Mouse (Mus musculus) spleen, adult 2 months (tissue): ENCODE data around the gene Sh3gl2. TPM values are rescaled to one million over a fixed set of nuclear protein-coding genes. Genes with fewer than 3 reads are reported as not detected.

ENCODE experiments used
- DNase-seq, 2 experiments: peaks; one replicate each; pipeline versions ENCODE4 v3.0.0 to v3.0.0-alpha.2; 2012 to 2021; ENCODE audit warnings: low spot score in 2 of 2, low read depth in 1 of 2
- H3K27ac ChIP-seq: fragments of 200-500 bp; 2 replicates; pipeline ENCODE4 v1.5.1; 2012; ENCODE audit warnings: low read length, inconsistent platforms; ENCODE audit not compliant: insufficient read depth
- H3K27me3 ChIP-seq: fragments of 200-500 bp; 2 replicates; pipeline ENCODE4 v1.6.1; 2012; ENCODE audit warnings: mild to moderate bottlenecking, moderate library complexity, low read length, inconsistent platforms; ENCODE audit not compliant: control insufficient read depth, insufficient read depth
- H3K36me3 ChIP-seq: fragments of 200-500 bp; 2 replicates; pipeline ENCODE4 v1.6.1; 2012; ENCODE audit warnings: mild to moderate bottlenecking, low read length, inconsistent platforms; ENCODE audit not compliant: control insufficient read depth, insufficient read depth
- H3K4me1 ChIP-seq: fragments of 200-500 bp; 2 replicates; pipeline ENCODE4 v1.6.1; 2011; ENCODE audit warnings: inconsistent platforms; ENCODE audit not compliant: control insufficient read depth, insufficient read depth, insufficient read length
- H3K4me3 ChIP-seq: fragments of 200-500 bp; 2 replicates; pipeline ENCODE4 v1.5.1; 2011; ENCODE audit warnings: mild to moderate bottlenecking, inconsistent platforms; ENCODE audit not compliant: insufficient read depth, insufficient read length; ENCODE audit errors: extremely low read depth
- CTCF ChIP-seq: fragments of 200-500 bp; IDR thresholded peaks from 2 replicates; pipeline ENCODE4 v1.5.1; 2011; ENCODE audit warnings: mild to moderate bottlenecking, inconsistent platforms; ENCODE audit not compliant: insufficient read depth, insufficient read length, insufficient replicate concordance; ENCODE audit errors: extremely low read depth
- POLR2A ChIP-seq: fragments of 200-500 bp; IDR thresholded peaks from 2 replicates; pipeline ENCODE4 v1.6.1; 2011; ENCODE audit warnings: low read depth, low read length, inconsistent platforms
- WGBS: fragments of 180-500 bp; shearing (Covaris S2); methylation state at CpG from one replicate; pipeline ENCODE4 v1.1.7; 2018; 5-methylcytosine and 5-hydroxymethylcytosine counted together
- polyA plus RNA-seq: library from polyadenylated mRNA; depleted of rRNA; stranded (reverse); fragments of >200 nt; gene quantifications from 2 replicates; pipeline ENCODE4 v1.2.3, GENCODE M21; 2012

The Sh3gl2 gene
- polyA plus RNA-seq, 1 experiment: 0.12 TPM

DNA sequence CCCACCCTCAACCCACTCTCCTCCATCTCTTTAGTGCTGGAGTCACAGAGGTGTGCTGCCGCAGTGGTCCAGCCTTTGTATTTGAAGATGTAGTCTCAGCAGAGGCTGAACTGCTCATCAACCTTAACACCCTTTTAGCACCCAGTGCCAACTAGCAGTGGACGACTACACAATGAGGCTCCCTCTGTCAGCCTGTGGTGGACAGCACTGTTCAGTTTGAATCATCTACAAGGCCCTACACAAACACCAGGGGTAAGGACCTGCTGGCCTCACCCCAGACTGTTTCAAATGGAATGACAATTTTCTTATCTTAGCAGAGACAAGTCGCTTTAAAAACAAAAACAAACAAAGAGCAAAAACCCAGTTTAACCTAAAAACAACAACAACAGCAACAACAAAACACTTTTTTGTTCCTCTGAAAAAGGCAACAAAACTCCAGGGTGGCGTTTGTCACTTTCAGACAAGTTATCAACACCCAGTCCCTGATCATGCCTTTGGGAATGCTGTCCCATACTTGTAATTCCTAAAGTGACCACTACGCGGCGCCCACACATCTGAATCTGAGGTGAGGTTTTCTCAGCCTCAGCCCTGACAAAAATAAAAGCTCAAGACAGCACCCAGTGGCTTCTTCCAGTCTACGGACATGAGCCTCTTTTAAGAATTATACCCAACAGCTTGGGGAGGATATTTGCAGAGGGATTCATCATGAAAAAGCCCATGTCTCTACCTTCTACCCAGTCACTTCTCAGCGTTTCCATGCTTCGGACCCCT is 199.7 kb downstream of the Sh3gl2 start:
- DNase-seq: no peak
- H3K27me3 ChIP-seq: no peaks in the 10 kb centered on the region
- no peak overlapping the region for H3K4me3 ChIP-seq
- no peaks in the 10 kb centered on the region for H3K4me1 ChIP-seq
- H3K36me3 ChIP-seq: no peaks in the 10 kb centered on the region
- 48% methylated on average over 10 of the region's 10 CpGs for WGBS
- no peak overlapping the region for H3K27ac ChIP-seq
- no peak for TF ChIP-seq CTCF
- TF ChIP-seq POLR2A: no peak

GRCm38 (mm10) chr4:85405276-85405675 is 200.3 kb downstream of the Sh3gl2 start:
- no peaks in the 10 kb centered on the region for H3K4me1 ChIP-seq
- no peaks in the 10 kb centered on the region for H3K27me3 ChIP-seq
- DNase-seq: no peak
- 88% methylated on average over 7 of the region's 7 CpGs for WGBS
- H3K4me3 ChIP-seq: no peak overlapping the region
- no peak overlapping the region for H3K27ac ChIP-seq
- H3K36me3 ChIP-seq: no peaks in the 10 kb centered on the region
- TF ChIP-seq POLR2A (no peak), CTCF (no peak)

GRCm38 (mm10) chr4:85416466-85416865 is 211.5 kb downstream of the Sh3gl2 start:
- Histone ChIP-seq H3K27me3 (no peaks in the 10 kb centered on the region), H3K36me3 (no peaks in the 10 kb centered on the region), H3K4me1 (no peaks in the 10 kb centered on the region), H3K4me3 (no peak overlapping the region), H3K27ac (no peak overlapping the region)
- no peak for TF ChIP-seq POLR2A
- no peak for TF ChIP-seq CTCF
- WGBS: 96% methylated on average over 3 of the region's 3 CpGs
- DNase-seq: no peak

GRCm38 (mm10) chr4:85420429-85420828 is 215.5 kb downstream of the Sh3gl2 start:
- no peaks in the 10 kb centered on the region for H3K36me3 ChIP-seq
- no peak for DNase-seq
- H3K4me3 ChIP-seq: no peak overlapping the region
- no peak overlapping the region for H3K27ac ChIP-seq
- TF ChIP-seq POLR2A (no peak), CTCF (no peak)
- H3K4me1 ChIP-seq: no peaks in the 10 kb centered on the region
- 85% methylated on average over 6 of the region's 6 CpGs for WGBS
- no peaks in the 10 kb centered on the region for H3K27me3 ChIP-seq

GRCm38 (mm10) chr4:85426211-85426610 is 221.3 kb downstream of the Sh3gl2 start:
- Histone ChIP-seq H3K36me3 (no peaks in the 10 kb centered on the region), H3K4me3 (no peak overlapping the region), H3K27me3 (no peaks in the 10 kb centered on the region), H3K4me1 (no peaks in the 10 kb centered on the region), H3K27ac (no peak overlapping the region)
- DNase-seq: no peak
- 75% methylated on average over 4 of the region's 4 CpGs for WGBS
- no peak for TF ChIP-seq POLR2A
- no peak for TF ChIP-seq CTCF

DNA sequence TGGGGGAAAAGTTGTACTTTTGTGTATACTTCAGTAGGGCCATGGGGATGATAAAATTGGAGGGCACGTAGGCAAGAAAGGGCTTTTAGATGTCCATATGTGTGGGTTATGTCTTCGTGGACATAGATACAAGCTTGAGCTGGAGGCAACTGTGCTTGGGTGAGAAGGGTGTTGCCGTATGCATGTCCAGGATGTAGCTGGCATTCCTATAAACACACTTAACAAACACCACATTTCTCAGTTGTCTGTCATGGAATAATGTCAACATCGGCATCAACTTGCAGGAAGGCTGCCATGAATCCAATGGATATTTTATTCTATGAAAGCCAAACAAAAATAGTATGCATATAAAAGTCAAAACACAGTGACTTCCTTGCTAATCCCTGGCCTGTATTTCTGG is 227.9 kb downstream of the Sh3gl2 start:
- 86% methylated on average over 4 of the region's 4 CpGs for WGBS
- no peaks in the 10 kb centered on the region for H3K27me3 ChIP-seq
- no peak overlapping the region for H3K4me3 ChIP-seq
- no peaks in the 10 kb centered on the region for H3K4me1 ChIP-seq
- no peak for DNase-seq
- TF ChIP-seq POLR2A (no peak), CTCF (no peak)
- no peaks in the 10 kb centered on the region for H3K36me3 ChIP-seq
- no peak overlapping the region for H3K27ac ChIP-seq

- no peak overlapping the region for H3K4me3 ChIP-seq
- no peak overlapping the region for H3K27ac ChIP-seq
- 75% methylated on average over 8 of the region's 8 CpGs for WGBS
- TF ChIP-seq POLR2A: no peak
- TF ChIP-seq CTCF: no peak
- H3K4me1 ChIP-seq: no peaks in the 10 kb centered on the region
- DNase-seq: no peak
- H3K27me3 ChIP-seq: no peaks in the 10 kb centered on the region
- H3K36me3 ChIP-seq: no peaks in the 10 kb centered on the region
These were observed 229.8 kb downstream of the Sh3gl2 start for GRCm38 (mm10) chr4:85434734-85435133.
